Comparison of ENCODE assay signal across 8 mouse cellular contexts in the genomic region with DNA sequence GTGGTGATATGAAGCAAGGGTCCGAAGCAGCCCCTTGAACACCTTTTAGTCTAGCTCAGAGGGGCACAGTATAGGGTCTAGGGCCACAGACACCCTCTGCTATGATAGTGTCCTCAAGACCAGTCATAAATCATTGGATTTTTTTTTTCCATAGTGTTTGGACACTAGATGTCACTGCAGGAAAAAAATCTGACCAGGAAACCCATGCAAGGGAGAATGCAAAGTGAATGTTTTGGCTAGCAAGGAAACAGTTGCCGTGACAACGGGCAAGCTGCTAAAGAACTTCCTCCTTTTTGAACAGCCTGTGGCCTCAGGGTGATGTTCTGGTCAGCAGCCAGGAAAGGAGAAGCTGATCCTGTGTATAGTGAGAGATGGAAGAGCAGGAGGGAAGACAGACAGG.
DNase-seq lines count a peak whose midpoint lies in the region; ATAC-seq and TF ChIP-seq lines count a peak whose summit lies in the region.

No protein-coding gene starts in this region.

- H3K27me3 ChIP-seq in midbrain, embryonic 10.5 days (ENCODE audit: low read depth, poor library complexity, severe bottlenecking): peaks cover 17% of the 10 kb centered on the region
- H3K27me3 ChIP-seq in splenic B cell, adult 2 months (ENCODE audit: control insufficient read depth, insufficient read depth, low read length, poor library complexity, severe bottlenecking): no peaks in the 10 kb centered on the region

- no peak for ATAC-seq in erythroblast, adult 5-6 weeks (replicated peaks; ENCODE audit: low FRiP score, poor library complexity, severe bottlenecking)

- no peaks in the 10 kb centered on the region for H3K9me3 ChIP-seq in midbrain, embryonic 10.5 days (replicated peaks)

- peak; percentile 62 for DNase-seq in adrenal gland, adult 2 months
- peak; percentile 82 to 83 for DNase-seq in cerebellum, postnatal 14 days
- peak; percentile 51 to 77 for DNase-seq in frontal cortex, postnatal 36 days (ENCODE audit: low spot score in 2 of 2)
- DNase-seq in hindlimb bud, embryonic 11.5 days (ENCODE audit: extremely low spot score, low read depth, low spot score): peak; percentile 44
- DNase-seq in left cerebral cortex, adult 2 months (ENCODE audit: extremely low spot score in 1 of 2, low spot score in 2 of 2): peak; percentile 46 to 54
- peak; percentile 79 for DNase-seq in midbrain, embryonic 10.5 days (ENCODE audit: low spot score)
- DNase-seq in splenic B cell, adult 2 months (ENCODE audit: low read depth, low spot score): peak; percentile 2

- TF ChIP-seq CTCF in left cerebral cortex, adult 2 months (IDR thresholded peaks at IDR 0.05): peak; percentile 75

- intact Hi-C loops in left cerebral cortex, adult 2 months (cut with DNase I): loop anchor here (1.0 to 10.0 kb wide), 6 partner anchors 150 to 396 kb away; a partner anchor contains a TSS

- WGBS in midbrain, embryonic 10.5 days: 53% methylated on average over 3 of the region's 3 CpGs

- no peak overlapping the region for H3K4me3 ChIP-seq in left cerebral cortex, adult 2 months
- no peak overlapping the region for H3K4me3 ChIP-seq in midbrain, embryonic 10.5 days

- no peak overlapping the region for H3K27ac ChIP-seq in left cerebral cortex, adult 2 months
- no peak overlapping the region for H3K27ac ChIP-seq in midbrain, embryonic 10.5 days (replicated peaks)

- no peaks in the 10 kb centered on the region for H3K36me3 ChIP-seq in midbrain, embryonic 10.5 days
- no peaks in the 10 kb centered on the region for H3K36me3 ChIP-seq in splenic B cell, adult 2 months (ENCODE audit: control insufficient read depth, insufficient read depth, low read length, poor library complexity, severe bottlenecking)

- peaks cover 42% of the 10 kb centered on the region for H3K4me1 ChIP-seq in midbrain, embryonic 10.5 days

Comparison
In these comparisons a context has a peak if more than half of its experiments do, and no peak if none do; other contexts are left out.
1. DNase-seq: peak in every context shown above with its lines; median percentile 82 in cerebellum, postnatal 14 days; 79 in midbrain, embryonic 10.5 days; 64 in frontal cortex, postnatal 36 days; 62 in adrenal gland, adult 2 months; 50 in left cerebral cortex, adult 2 months; 44 in hindlimb bud, embryonic 11.5 days; 2 in splenic B cell, adult 2 months.